Mouse (Mus musculus) spleen, adult 18-20 months (tissue): ENCODE data around the gene Nppb.

ENCODE experiments used
- DNase-seq, 2 experiments: peaks; one replicate each; pipeline ENCODE4 v3.0.0; 2022; ENCODE audit warnings: mixed read lengths in 2 of 2

Nppb gene

DNA sequence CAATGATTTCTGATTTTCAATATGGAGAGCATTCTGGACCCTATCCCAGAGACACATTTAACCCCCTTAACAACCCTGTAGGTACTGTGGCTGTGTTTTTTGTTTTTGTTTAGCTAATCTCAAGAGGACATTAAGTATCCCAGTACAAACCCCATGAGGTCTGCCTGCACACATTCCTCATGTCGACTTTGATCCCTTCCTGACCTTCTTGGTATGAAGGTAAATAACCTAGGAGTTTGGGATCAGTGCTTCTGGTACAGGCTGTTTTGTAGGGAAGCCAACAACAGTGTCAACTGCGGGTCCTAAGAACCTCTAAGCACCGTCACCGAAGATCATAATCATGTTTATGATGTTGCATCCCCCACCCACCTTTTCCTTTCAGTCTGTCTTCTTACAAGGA lies 7.9 kb upstream of the Nppb start:
- no peak for DNase-seq

DNA sequence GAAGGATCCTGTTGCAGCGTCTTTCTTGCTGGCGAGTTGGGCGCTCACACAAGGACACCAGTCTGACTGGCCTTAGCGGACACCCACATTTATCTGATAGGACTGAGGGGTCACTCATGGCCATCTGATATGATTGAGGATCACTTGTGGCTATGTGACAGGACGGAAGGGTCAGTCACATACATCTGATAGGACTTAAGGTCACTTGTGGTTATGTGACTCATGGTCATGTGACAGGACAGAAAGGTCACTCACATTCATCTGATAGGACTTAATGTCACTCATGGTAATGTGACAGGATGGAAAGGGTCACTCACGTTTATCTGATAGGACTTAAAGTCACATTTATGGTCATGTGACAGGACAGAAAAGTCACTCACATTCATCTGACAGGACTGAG lies 7.2 kb upstream of the Nppb start:
- no peak for DNase-seq

DNA sequence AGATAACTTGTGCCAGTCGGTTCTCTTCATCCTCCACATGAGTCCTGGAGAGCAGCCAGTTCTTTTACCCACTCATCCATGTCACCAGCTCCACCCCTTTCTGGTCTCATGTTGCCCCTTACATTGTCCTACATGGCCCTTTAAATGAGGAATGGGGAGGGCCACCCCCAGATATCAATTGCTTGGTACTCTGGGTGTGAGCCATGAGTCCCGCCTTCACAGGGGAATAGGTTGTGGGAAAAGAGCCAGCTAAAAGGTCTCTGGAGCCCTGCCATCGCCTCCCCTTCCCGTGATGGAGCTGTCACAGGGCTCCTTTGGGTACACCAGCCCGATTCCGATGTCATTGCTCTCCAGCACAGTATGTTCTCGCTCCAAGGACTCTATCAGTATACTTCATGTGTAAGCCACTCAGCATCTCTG lies 6.1 kb upstream of the Nppb start:
- no peak for DNase-seq

DNA sequence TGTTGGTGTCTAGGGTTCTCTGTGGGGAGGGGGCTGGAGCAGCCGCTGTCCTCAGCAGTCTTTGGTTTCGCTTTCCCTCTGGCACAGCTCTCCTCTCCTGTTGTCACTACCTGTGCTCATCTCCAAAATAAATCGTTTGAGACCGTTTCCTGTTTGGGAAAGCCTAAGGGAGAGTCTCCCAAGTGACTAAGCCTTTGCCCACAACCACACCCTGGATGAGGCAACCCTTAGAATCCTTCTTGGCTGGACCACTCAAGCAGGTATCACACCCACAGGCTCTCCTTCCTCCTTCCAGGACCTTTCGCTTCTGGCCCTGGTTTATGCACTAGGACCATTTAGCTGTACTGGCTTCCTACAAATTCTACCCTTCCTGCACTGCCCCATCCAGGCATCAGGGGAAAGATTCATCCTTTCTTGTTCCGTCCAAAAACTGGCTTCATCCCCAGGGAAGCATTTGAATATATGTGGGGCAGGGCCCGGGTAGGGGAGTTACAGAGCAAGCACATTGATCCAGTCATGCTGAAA lies 8.0 kb downstream of the Nppb start:
- no peak for DNase-seq

DNA sequence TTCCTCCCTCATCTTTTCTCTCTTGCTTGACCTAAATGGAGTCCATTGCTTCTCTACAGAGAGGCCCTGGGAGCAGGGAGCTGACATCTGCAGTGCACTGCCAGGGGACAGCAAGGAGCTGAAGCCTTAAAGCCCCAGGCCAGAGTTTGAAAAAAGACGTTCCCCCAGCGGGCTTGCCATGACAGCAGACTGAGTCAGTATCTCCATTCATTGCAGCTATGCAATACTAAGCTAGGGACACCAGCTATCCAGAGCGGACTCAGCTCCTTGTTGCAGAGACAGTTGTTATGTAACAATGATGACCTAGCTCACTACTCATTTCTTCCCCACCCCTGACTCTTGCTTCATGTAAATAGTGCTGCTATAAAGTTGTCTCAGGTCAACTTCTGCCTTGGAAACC lies 9.7 kb downstream of the Nppb start:
- no peak for DNase-seq

DNA sequence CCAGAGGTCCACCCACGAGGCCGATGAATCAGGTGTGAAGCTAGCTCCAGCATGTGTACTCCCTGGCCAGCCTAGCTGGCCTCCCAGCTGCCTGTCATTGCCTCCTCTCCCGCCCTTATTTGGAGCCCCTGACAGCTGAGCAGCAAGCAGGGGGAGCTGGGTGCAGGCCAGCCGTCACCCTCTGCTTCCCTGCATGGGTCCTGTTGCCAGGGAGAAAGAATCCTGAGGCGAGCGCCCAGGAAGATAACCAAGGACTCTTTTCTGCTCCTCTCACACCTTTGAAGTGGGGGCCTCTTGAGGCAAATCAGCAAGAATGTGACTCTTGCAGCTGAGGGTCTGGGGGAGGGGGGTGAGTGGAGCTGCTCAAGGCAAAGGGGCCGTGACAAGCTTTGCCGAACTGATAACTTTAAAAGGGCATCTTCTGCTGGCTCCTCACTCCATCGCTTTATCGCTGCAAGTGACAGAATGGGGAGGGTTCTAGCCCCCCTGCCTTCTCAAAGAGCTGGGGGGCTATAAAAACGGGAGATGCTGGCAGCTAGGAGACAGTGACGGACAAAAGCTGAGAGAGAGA lies 14.7 kb downstream of the Nppb start, which contains the start of gene Nppa:
Nppa (plus strand) TSS at position 521 of the 571 bp plus-strand sequence.
- no peak for DNase-seq

DNA sequence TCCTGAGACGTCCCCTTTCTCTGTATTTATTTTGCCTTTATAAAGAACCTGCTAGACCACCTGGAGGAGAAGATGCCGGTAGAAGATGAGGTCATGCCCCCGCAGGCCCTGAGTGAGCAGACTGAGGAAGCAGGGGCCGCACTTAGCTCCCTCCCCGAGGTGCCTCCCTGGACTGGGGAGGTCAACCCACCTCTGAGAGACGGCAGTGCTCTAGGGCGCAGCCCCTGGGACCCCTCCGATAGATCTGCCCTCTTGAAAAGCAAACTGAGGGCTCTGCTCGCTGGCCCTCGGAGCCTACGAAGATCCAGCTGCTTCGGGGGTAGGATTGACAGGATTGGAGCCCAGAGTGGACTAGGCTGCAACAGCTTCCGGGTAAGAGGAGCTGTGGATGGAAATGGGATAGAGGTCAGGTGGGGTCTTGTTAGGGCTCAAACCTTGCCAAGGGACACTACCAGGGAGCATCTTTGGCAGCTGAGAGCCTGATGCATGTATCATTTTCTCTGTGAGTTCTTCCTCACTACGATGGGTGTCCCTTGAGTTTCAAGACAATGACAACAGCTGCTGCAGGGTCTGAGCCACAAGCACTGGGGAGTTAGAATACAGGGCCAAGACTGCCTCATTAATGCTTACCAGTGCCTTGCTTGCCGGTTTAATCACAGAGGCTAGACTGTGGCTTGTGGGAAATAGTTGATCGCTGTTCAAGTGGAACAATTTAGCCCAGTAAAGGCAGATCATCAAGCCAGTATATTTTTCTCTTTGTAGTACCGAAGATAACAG lies 15.6 kb downstream of the Nppb start:
- no peak for DNase-seq

- DNase-seq, result no peak
Observed at GRCm38 (mm10) chr4:148001866-148002265, 16.3 kb downstream of the Nppb start.

GRCm38 (mm10) chr4:148004361-148004760 lies 18.8 kb downstream of the Nppb start:
- DNase-seq, result no peak

- DNase-seq, result peak in 1 of 2 experiments; percentile 11
Observed at GRCm38 (mm10) chr4:148008412-148008811, 22.8 kb downstream of the Nppb start.

- no peak for DNase-seq
Observed at GRCm38 (mm10) chr4:148009641-148010040, 24.1 kb downstream of the Nppb start.

DNA sequence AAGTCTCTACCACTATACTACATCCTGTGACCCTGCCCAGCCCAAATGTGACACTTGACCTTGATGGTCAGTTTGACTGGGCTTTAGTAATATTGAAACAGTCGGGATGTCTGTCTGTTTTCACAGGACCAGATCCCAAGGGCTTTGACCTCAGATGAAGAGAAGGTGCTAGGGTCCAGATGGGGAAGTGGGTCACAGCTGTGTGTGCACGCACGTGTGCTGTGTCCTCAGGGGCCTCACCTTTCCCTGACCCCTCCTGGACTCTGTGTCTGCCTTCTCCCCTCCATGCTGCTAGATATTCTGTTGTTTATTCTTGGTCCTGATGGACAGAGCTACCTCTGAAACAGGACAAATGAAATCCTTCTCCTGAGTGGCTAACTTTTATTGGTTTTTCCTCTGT lies 25.7 kb downstream of the Nppb start:
- no peak for DNase-seq

- DNase-seq, result no peak
Observed at GRCm38 (mm10) chr4:148012216-148012615, 26.6 kb downstream of the Nppb start.

DNA sequence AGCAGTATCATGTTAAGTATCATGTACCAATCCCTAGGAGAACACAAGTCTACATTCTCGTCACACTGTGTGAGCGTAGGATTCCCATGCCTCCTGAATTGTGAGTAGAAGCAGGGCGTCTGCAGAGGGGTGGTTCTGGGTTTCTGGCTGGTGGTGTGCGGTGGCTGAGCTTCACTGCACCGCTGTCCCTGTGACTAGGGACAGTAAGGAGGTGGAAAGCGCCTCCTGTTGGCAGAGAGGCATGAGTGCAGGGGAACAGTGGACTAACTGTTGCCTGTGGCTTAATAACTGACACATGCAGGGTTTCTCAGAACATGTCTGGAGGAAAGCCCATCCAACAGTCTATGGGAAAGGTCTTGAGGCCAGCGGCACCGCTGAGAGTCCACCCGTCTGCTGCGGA lies 29.8 kb downstream of the Nppb start:
- DNase-seq, result no peak

GRCm38 (mm10) chr4:148016981-148017380 lies 31.4 kb downstream of the Nppb start:
- no peak for DNase-seq

DNA sequence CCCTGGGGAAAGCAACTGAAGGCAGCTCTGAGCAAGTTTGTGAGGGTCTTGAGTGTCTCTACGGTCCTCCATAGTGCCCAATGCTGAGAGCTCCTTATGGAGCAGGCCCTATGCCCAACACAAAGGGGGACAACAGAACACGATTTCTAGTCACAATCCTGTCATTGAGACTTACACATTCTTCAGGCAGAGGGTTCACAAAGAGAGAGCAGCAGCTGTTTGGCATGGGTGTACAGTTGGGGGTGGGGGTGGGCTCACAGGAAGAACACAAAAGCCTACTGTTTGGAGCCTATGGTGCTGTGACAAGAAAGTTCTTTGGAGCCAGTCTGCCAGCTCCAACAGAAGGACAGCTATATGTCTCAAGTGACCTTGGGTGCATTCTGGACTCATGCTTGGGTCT lies 32.8 kb downstream of the Nppb start:
- DNase-seq, result no peak

- DNase-seq, result no peak
Observed at GRCm38 (mm10) chr4:148024003-148024402, 38.4 kb downstream of the Nppb start.

GRCm38 (mm10) chr4:148029297-148029696 lies 43.7 kb downstream of the Nppb start:
- no peak for DNase-seq

DNA sequence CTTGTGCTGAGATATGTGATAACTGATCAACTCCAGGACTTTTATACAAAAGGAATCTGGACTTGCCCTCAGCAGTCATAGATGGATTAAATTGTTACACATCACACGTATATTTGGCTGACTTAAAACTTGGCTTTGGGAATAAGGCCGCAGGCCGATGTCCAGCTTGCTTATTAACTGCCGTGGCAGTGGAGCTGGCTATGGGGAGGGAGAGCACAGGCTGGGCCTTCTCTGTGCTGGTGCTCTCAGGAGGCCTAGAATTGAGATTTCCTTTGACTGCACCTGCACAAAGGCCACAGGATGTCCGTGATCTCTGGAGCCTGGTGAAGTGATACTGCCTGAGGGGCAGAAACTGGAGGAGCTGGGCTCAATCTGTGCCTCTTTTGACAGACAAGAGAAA lies 44.9 kb downstream of the Nppb start:
- no peak for DNase-seq

GRCm38 (mm10) chr4:148033858-148034410 lies 48.3 kb downstream of the Nppb start:
- no peak for DNase-seq

- DNase-seq, result no peak
Observed at GRCm38 (mm10) chr4:148035440-148035839, 49.9 kb downstream of the Nppb start.
